Comparison of ENCODE assay signal across 14 mouse cellular contexts in the genomic region with DNA sequence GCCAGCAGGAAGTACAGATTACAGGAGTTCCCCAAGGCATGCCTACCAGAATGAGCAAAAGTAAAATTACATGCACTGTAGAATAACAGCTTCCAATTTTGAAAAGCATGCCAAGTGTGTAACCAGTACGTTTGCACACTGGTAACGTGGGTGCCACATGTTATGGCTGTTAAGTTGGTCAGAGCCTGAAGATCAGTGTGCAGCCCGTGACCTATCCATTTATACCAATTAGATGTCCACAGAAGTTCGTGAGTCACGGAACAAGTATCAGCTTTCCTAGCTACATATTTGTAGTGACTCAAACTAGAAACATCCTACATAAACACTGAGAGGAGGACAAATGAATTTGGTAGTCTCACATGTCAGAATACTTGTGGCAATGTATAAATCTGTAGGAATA.
"Had no signal": no experiment of that assay in that cellular context is flagged by ENCODE, and none has a peak within 500 bp of the region (broad histone marks: within the 10 kb centered on the region; RNA-seq: fewer than 3 reads in every experiment).

No protein-coding gene starts in this region.

- H3K27ac ChIP-seq: kidney, embryonic 15.5 days; left cerebral cortex, adult 2 months; liver, embryonic 13.5 days; macrophage; midbrain, embryonic 12.5 days; midbrain, embryonic 15.5 days; neural tube, embryonic 13.5 days had no signal

- H3K4me3 ChIP-seq: kidney, embryonic 15.5 days; left cerebral cortex, adult 2 months; liver, embryonic 13.5 days; midbrain, embryonic 12.5 days; midbrain, embryonic 15.5 days; neural tube, embryonic 13.5 days had no signal

- DNase-seq: kidney, postnatal 10 days; kidney, postnatal 36 days; layer of hippocampus, postnatal 36 days; liver, embryonic 13.5 days; lung, embryonic 14.5 days; thymus, adult 18-20 months; thymus, postnatal 36 days had no signal

- H3K9me3 ChIP-seq: kidney, embryonic 15.5 days; liver, embryonic 13.5 days; midbrain, embryonic 12.5 days; midbrain, embryonic 15.5 days; neural tube, embryonic 13.5 days had no signal

- H3K27me3 ChIP-seq: kidney, embryonic 15.5 days; liver, embryonic 13.5 days; midbrain, embryonic 12.5 days; midbrain, embryonic 15.5 days; neural tube, embryonic 13.5 days had no signal

- ATAC-seq: lung, postnatal 0 days; midbrain, embryonic 15.5 days had no signal

- H3K9ac ChIP-seq: kidney, embryonic 15.5 days; liver, embryonic 13.5 days; lung, embryonic 14.5 days; midbrain, embryonic 12.5 days; midbrain, embryonic 15.5 days; neural tube, embryonic 13.5 days had no signal

- H3K4me2 ChIP-seq: kidney, embryonic 15.5 days; liver, embryonic 13.5 days; lung, embryonic 14.5 days; midbrain, embryonic 12.5 days; midbrain, embryonic 15.5 days; neural tube, embryonic 13.5 days had no signal
